In genomic region chr16:23416657-23417293, GRCm38 (mm10) we compare ENCODE assay signal across 8 mouse cellular contexts. TPM values are rescaled to one million over a fixed set of nuclear protein-coding genes. Genes with fewer than 3 reads are reported as not detected.
DNase-seq lines count a peak whose midpoint lies in the region; ATAC-seq lines count a peak whose summit lies in the region.

No protein-coding gene starts in this region.

- peaks cover 11% of the 10 kb centered on the region; the same call in 1 of the 2 replicates for H3K4me1 ChIP-seq in kidney, embryonic 15.5 days

- 0 out of 2 replicates have a peak, but pooled peaks have one; percentile 29 for ATAC-seq in kidney, embryonic 15.5 days (replicated peaks; ENCODE audit: low FRiP score)

- WGBS in kidney, embryonic 15.5 days: 39% methylated on average over 9 of the region's 9 CpGs

- DNase-seq in ES-CJ7 (ENCODE audit: low read depth, low spot score): peak; percentile 37
- DNase-seq in heart, adult 8-10 months (ENCODE audit: low spot score): peak; percentile 26
- DNase-seq in lung, postnatal 4 days: peak; percentile 19 to 61
- DNase-seq in spleen, postnatal 4 days (ENCODE audit: low spot score in 2 of 2): no peak
- no peak for DNase-seq in ovary, postnatal 36 days (ENCODE audit: low spot score)
- DNase-seq in urinary bladder, postnatal 36 days (ENCODE audit: low spot score in 2 of 2): no peak
- DNase-seq in thymus, postnatal 36 days: no peak

- no peaks in the 10 kb centered on the region for H3K36me3 ChIP-seq in kidney, embryonic 15.5 days

- 0 out of 2 replicates have a peak, but pooled peaks cover 3% of the 10 kb centered on the region for H3K9me3 ChIP-seq in kidney, embryonic 15.5 days (replicated peaks)

- H3K27ac ChIP-seq in kidney, embryonic 15.5 days: no peak overlapping the region; the same call in 1 of the 2 replicates

- H3K9ac ChIP-seq in kidney, embryonic 15.5 days: no peak overlapping the region

- peak overlapping the region; percentile 47 for H3K4me2 ChIP-seq in kidney, embryonic 15.5 days

- H3K27me3 ChIP-seq in kidney, embryonic 15.5 days: no peaks in the 10 kb centered on the region

- no peak overlapping the region; the same call in 1 of the 2 replicates for H3K4me3 ChIP-seq in kidney, embryonic 15.5 days (replicated peaks)

RNA-seq across cellular contexts. Expression of gene Rtp1, which starts 12.2 kb away (rescaled TPM):
- total RNA-seq in heart, adult 8-10 months (2022): not detected
- not detected in 2 replicates for polyA plus RNA-seq in kidney, embryonic 15.5 days (2015; fragmentation: Nextera tagmentation; extraction: Ambion mirVana)

Comparison
In these comparisons a context has a peak if more than half of its experiments do, and no peak if none do; other contexts are left out.
1. DNase-seq: peak in ES-CJ7 (single experiment), heart, adult 8-10 months (single experiment) and lung, postnatal 4 days (2 of 2); none in spleen, postnatal 4 days (0 of 2), ovary, postnatal 36 days (single experiment), urinary bladder, postnatal 36 days (0 of 2) and thymus, postnatal 36 days (0 of 2).